Mouse (Mus musculus) lung, embryonic 16.5 days (tissue): ENCODE data around the gene Grik5. TPM values are rescaled to one million over a fixed set of nuclear protein-coding genes. Genes with fewer than 3 reads are reported as not detected.

Experiments
- ATAC-seq: fragments of 200-750 bp; cut with Nextera tagmentation; 2 replicates; pipeline ENCODE4 v1.8.0; 2017; ENCODE audit warnings: low read depth, mild to moderate bottlenecking, moderate library complexity
- H3K27ac ChIP-seq: fragments of 300-500 bp; sonication (generic); 2 replicates; pipeline ENCODE4 v1.5.1; 2014; ENCODE audit warnings: mild to moderate bottlenecking, control low read depth, low read length
- H3K27me3 ChIP-seq: fragments of 300-500 bp; sonication (generic); 2 replicates; pipeline ENCODE4 v1.6.1; 2014; ENCODE audit warnings: low read depth, low read length, mixed read lengths; ENCODE audit not compliant: control insufficient read depth, insufficient read depth
- H3K36me3 ChIP-seq: fragments of 300-500 bp; sonication (generic); 2 replicates; pipeline ENCODE4 v1.6.1; 2014; ENCODE audit warnings: low read length; ENCODE audit not compliant: control insufficient read depth, insufficient read depth
- H3K4me1 ChIP-seq: fragments of 300-500 bp; sonication (generic); replicated peaks from 2 replicates; pipeline ENCODE4 v1.6.1; 2014; ENCODE audit warnings: low read length, mixed read lengths; ENCODE audit not compliant: control insufficient read depth, insufficient read depth
- H3K4me2 ChIP-seq: fragments of 300-500 bp; sonication (generic); 2 replicates; pipeline ENCODE4 v1.6.1; 2014; ENCODE audit warnings: low read depth, low read length, control low read depth
- H3K4me3 ChIP-seq: fragments of 300-500 bp; sonication (generic); 2 replicates; pipeline ENCODE4 v1.5.1; 2014; ENCODE audit warnings: mild to moderate bottlenecking, low read length, control low read depth
- H3K9ac ChIP-seq: fragments of 300-500 bp; sonication (generic); 2 replicates; pipeline ENCODE4 v1.6.1; 2014; ENCODE audit warnings: low read length, control low read depth
- H3K9me3 ChIP-seq: fragments of 300-500 bp; sonication (generic); 2 replicates; pipeline ENCODE4 v1.6.1; 2016; ENCODE audit warnings: low read length; ENCODE audit not compliant: control insufficient read depth
- WGBS: fragments of 180-500 bp; shearing (Covaris S2); extraction: QIAGEN DNeasy Blood & Tissue Kit; methylation state at CpG from one replicate; pipeline ENCODE4 v1.1.7; 2014; 5-methylcytosine and 5-hydroxymethylcytosine counted together
- polyA plus RNA-seq: library from polyadenylated mRNA; unstranded; fragments of >200 nt; fragmentation: Nextera tagmentation; extraction: Ambion mirVana; gene quantifications from 2 replicates; pipeline ENCODE4 v1.2.1, GENCODE M21; 2015

Grik5 gene
- polyA plus RNA-seq, 1 experiment from 2014 or later: 3.5 TPM

GRCm38 (mm10) chr7:24971972-24972893 lies 99.9 kb downstream of the Grik5 start, which contains the start of gene Rabac1:
TSS of gene Rabac1 (minus strand) at chr7:24972754.
- Histone ChIP-seq H3K4me2 (peak within 1 kb of the TSS; percentile 68), H3K4me3 (peak within 1 kb of the TSS; percentile 85), H3K9ac (peak within 1 kb of the TSS; percentile 84), H3K27ac (peak within 1 kb of the TSS; percentile 77), H3K4me1 (peaks cover 7% of the 10 kb centered on the region), H3K9me3 (no peaks in the 10 kb centered on the region), H3K27me3 (no peaks in the 10 kb centered on the region), H3K36me3 (no peaks in the 10 kb centered on the region)
- under 1% methylated on average over 45 of the region's 45 CpGs for WGBS
- peak; percentile 94 for ATAC-seq

- H3K27ac ChIP-seq: peak overlapping the region; percentile 2; the same call in 1 of the 2 replicates
- 6% methylated on average over 19 of the region's 19 CpGs for WGBS
- peaks cover 7% of the 10 kb centered on the region for H3K4me1 ChIP-seq
- H3K9me3 ChIP-seq: no peaks in the 10 kb centered on the region
- H3K9ac ChIP-seq: peak overlapping the region; percentile 84
- peak overlapping the region; percentile 68 for H3K4me2 ChIP-seq
- H3K4me3 ChIP-seq: peak overlapping the region; percentile 85
- H3K36me3 ChIP-seq: no peaks in the 10 kb centered on the region
- ATAC-seq: no peak
- no peaks in the 10 kb centered on the region for H3K27me3 ChIP-seq
Observed at GRCm38 (mm10) chr7:24971261-24971971, 100.7 kb downstream of the Grik5 start.

- peaks cover 7% of the 10 kb centered on the region for H3K4me1 ChIP-seq
- H3K9ac ChIP-seq: no peak overlapping the region
- ATAC-seq: no peak
- no peak overlapping the region for H3K27ac ChIP-seq
- H3K27me3 ChIP-seq: no peaks in the 10 kb centered on the region
- no peak overlapping the region for H3K4me3 ChIP-seq
- H3K36me3 ChIP-seq: no peaks in the 10 kb centered on the region
- no peak overlapping the region for H3K4me2 ChIP-seq
- WGBS: 93% methylated on average over 3 of the region's 3 CpGs
- no peaks in the 10 kb centered on the region for H3K9me3 ChIP-seq
Observed at GRCm38 (mm10) chr7:24970341-24970740, 101.8 kb downstream of the Grik5 start.

DNA sequence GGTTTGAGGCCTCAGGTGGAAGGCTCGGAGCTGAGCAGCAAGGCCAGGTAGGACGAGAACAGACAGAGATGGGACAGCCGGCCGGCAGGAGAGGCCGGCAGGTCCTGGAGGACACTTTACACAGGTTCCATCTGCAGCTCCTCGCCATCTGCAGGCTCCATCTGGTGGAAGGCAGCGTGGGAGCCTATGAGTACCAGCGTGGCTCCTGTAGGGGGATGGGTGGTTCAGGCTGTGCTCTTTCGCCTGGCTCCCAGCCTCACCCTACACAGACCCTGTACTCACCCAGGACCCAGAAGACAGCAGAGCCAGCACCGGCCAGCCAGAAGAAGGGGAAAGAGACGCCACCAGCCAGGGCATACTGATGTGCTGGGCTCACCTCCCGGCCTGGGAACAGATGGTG lies 102.3 kb downstream of the Grik5 start:
- Histone ChIP-seq H3K27me3 (no peaks in the 10 kb centered on the region), H3K9ac (no peak overlapping the region), H3K9me3 (no peaks in the 10 kb centered on the region), H3K27ac (no peak overlapping the region), H3K4me1 (peaks cover 7% of the 10 kb centered on the region), H3K4me3 (no peak overlapping the region), H3K36me3 (no peaks in the 10 kb centered on the region), H3K4me2 (no peak overlapping the region)
- 73% methylated on average over 12 of the region's 12 CpGs for WGBS
- no peak for ATAC-seq

GRCm38 (mm10) chr7:24968463-24968862 lies 103.7 kb downstream of the Grik5 start:
- no peak overlapping the region for H3K4me3 ChIP-seq
- 75% methylated on average over 6 of the region's 6 CpGs for WGBS

DNA sequence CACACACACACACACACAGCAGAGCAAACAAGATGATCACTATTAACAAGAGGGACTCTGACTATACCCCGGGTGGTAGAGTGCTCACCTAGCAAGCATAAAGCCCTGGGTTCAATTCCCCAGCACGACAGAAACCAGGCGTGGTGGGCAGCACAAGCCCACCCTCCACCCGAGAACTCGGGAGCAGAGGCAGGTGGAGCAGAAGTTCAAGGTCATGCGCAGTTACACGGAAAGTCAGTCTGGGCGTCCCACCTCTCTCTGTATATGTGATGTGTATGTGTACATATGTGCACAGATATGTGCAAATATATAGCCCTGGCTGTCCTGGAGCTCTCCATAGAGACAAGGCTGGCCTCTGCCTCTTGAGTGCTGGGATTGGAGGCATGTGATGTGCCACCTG lies 104.2 kb downstream of the Grik5 start:
- H3K27ac ChIP-seq: no peak overlapping the region
- H3K4me3 ChIP-seq: no peak overlapping the region
- no peak overlapping the region for H3K9ac ChIP-seq
- H3K9me3 ChIP-seq: no peaks in the 10 kb centered on the region
- H3K4me2 ChIP-seq: no peak overlapping the region
- 73% methylated on average over 8 of the region's 8 CpGs for WGBS
- no peak for ATAC-seq
- H3K4me1 ChIP-seq: peaks cover 7% of the 10 kb centered on the region
- H3K27me3 ChIP-seq: no peaks in the 10 kb centered on the region
- H3K36me3 ChIP-seq: no peaks in the 10 kb centered on the region

More at GRCm38 (mm10) chr7:24968463-24968862, 103.7 kb downstream of the Grik5 start:
- Histone ChIP-seq H3K9me3 (no peaks in the 10 kb centered on the region), H3K36me3 (no peaks in the 10 kb centered on the region), H3K4me2 (no peak overlapping the region), H3K27me3 (no peaks in the 10 kb centered on the region), H3K27ac (no peak overlapping the region), H3K9ac (no peak overlapping the region), H3K4me1 (peaks cover 7% of the 10 kb centered on the region)
- no peak for ATAC-seq

GRCm38 (mm10) chr7:24964897-24965535 lies 107.1 kb downstream of the Grik5 start:
- no peak overlapping the region for H3K9ac ChIP-seq
- peak; percentile 31 for ATAC-seq
- 5% methylated on average over 5 of the region's 5 CpGs for WGBS

GRCm38 (mm10) chr7:24964288-24964687 lies 107.9 kb downstream of the Grik5 start:
- 52% methylated on average over 2 of the region's 2 CpGs for WGBS
- H3K27ac ChIP-seq: no peak overlapping the region
- no peak for ATAC-seq

More at GRCm38 (mm10) chr7:24964897-24965535, 107.1 kb downstream of the Grik5 start:
- H3K36me3 ChIP-seq: no peaks in the 10 kb centered on the region
- H3K4me3 ChIP-seq: no peak overlapping the region
- H3K9me3 ChIP-seq: no peaks in the 10 kb centered on the region
- H3K4me2 ChIP-seq: no peak overlapping the region
- no peaks in the 10 kb centered on the region for H3K27me3 ChIP-seq
- H3K27ac ChIP-seq: no peak overlapping the region
- no peaks in the 10 kb centered on the region for H3K4me1 ChIP-seq

More at GRCm38 (mm10) chr7:24964288-24964687, 107.9 kb downstream of the Grik5 start:
- Histone ChIP-seq H3K36me3 (no peaks in the 10 kb centered on the region), H3K4me2 (no peak overlapping the region), H3K9ac (no peak overlapping the region), H3K4me3 (no peak overlapping the region), H3K27me3 (no peaks in the 10 kb centered on the region), H3K4me1 (no peaks in the 10 kb centered on the region), H3K9me3 (no peaks in the 10 kb centered on the region)
